In genomic region chr12:27370756-27371155, GRCm38 (mm10) we compare ENCODE assay signal across 29 mouse cellular contexts. TPM values are rescaled to one million over a fixed set of nuclear protein-coding genes. Genes with fewer than 3 reads are reported as not detected.
DNase-seq lines count a peak whose midpoint lies in the region; ATAC-seq lines count a peak whose summit lies in the region.
"Had no signal": no experiment of that assay in that cellular context is flagged by ENCODE, and none has a peak within 500 bp of the region (broad histone marks: within the 10 kb centered on the region; RNA-seq: fewer than 3 reads in every experiment).

No protein-coding gene starts in this region.

- H3K4me2 ChIP-seq in heart, embryonic 11.5 days: no peak overlapping the region
- H3K4me2 ChIP-seq: embryonic facial prominence, embryonic 13.5 days; forebrain, embryonic 12.5 days; forebrain, embryonic 15.5 days; heart, embryonic 15.5 days; hindbrain, embryonic 13.5 days; intestine, embryonic 15.5 days had no signal

- H3K4me1 ChIP-seq in heart, embryonic 11.5 days (ENCODE audit: control insufficient read depth, insufficient read depth, low read length): no peaks in the 10 kb centered on the region
- H3K4me1 ChIP-seq: embryonic facial prominence, embryonic 13.5 days; forebrain, embryonic 12.5 days; forebrain, embryonic 15.5 days; heart, embryonic 15.5 days; hindbrain, embryonic 13.5 days; intestine, embryonic 15.5 days had no signal

- no peak for ATAC-seq in heart, embryonic 11.5 days (replicated peaks; ENCODE audit: insufficient number of reproducible peaks, low FRiP score, low TSS enrichment)
- no peak for ATAC-seq in megakaryocyte progenitor cell, adult 5-6 weeks (replicated peaks; ENCODE audit: poor library complexity)
- ATAC-seq: activated CD4-positive, CD25-positive, alpha-beta regulatory T cell, adult 4 months; forebrain, embryonic 15.5 days; hindbrain, embryonic 16.5 days; intestine, embryonic 15.5 days had no signal

- no peak overlapping the region for H3K9ac ChIP-seq in heart, embryonic 11.5 days (ENCODE audit: low read depth, low read length)
- H3K9ac ChIP-seq: embryonic facial prominence, embryonic 13.5 days; forebrain, embryonic 12.5 days; forebrain, embryonic 15.5 days; heart, embryonic 15.5 days; hindbrain, embryonic 13.5 days; intestine, embryonic 15.5 days had no signal

- H3K9me3 ChIP-seq in heart, embryonic 11.5 days (replicated peaks; ENCODE audit: control insufficient read depth, low read length): no peaks in the 10 kb centered on the region; the same call in 1 of the 2 replicates
- H3K9me3 ChIP-seq: embryonic facial prominence, embryonic 10.5 days; forebrain, embryonic 12.5 days; forebrain, embryonic 15.5 days; heart, embryonic 15.5 days; hindbrain, embryonic 13.5 days; intestine, embryonic 15.5 days had no signal

- H3K4me3 ChIP-seq in heart, embryonic 11.5 days (ENCODE audit: low read depth, low read length): no peak overlapping the region
- H3K4me3 ChIP-seq: embryonic facial prominence, embryonic 10.5 days; embryonic facial prominence, embryonic 13.5 days; erythroblast, embryonic 14.5 days; forebrain, embryonic 12.5 days; forebrain, embryonic 15.5 days; heart, embryonic 15.5 days; hindbrain, embryonic 13.5 days; intestine, embryonic 15.5 days had no signal

- WGBS in heart, embryonic 11.5 days (ENCODE audit: insufficient replicate concordance): 76% methylated on average over 2 of the region's 2 CpGs

- no peak overlapping the region for H3K27ac ChIP-seq in heart, embryonic 11.5 days (ENCODE audit: low read depth, low read length)
- H3K27ac ChIP-seq: embryonic facial prominence, embryonic 10.5 days; embryonic facial prominence, embryonic 13.5 days; forebrain, embryonic 12.5 days; forebrain, embryonic 15.5 days; heart, embryonic 15.5 days; hindbrain, embryonic 13.5 days; intestine, embryonic 15.5 days had no signal

- H3K27me3 ChIP-seq in heart, embryonic 11.5 days (ENCODE audit: control insufficient read depth, insufficient read depth, low read length): no peaks in the 10 kb centered on the region
- H3K27me3 ChIP-seq: embryonic facial prominence, embryonic 13.5 days; forebrain, embryonic 12.5 days; forebrain, embryonic 15.5 days; heart, embryonic 15.5 days; hindbrain, embryonic 13.5 days; intestine, embryonic 15.5 days had no signal

- H3K36me3 ChIP-seq in heart, embryonic 11.5 days (ENCODE audit: control insufficient read depth, insufficient read depth, low read length): no peaks in the 10 kb centered on the region
- H3K36me3 ChIP-seq: embryonic facial prominence, embryonic 10.5 days; embryonic facial prominence, embryonic 13.5 days; forebrain, embryonic 12.5 days; forebrain, embryonic 15.5 days; heart, embryonic 15.5 days; hindbrain, embryonic 13.5 days; intestine, embryonic 15.5 days had no signal

- intact Hi-C loops in heart, postnatal 25 days (cut with DNase I): no loop called here
- intact Hi-C loops in heart, postnatal 14 days (cut with DNase I): no loop called here

- DNase-seq in heart, adult 11 months: peak; percentile 87
- no peak for DNase-seq in heart, postnatal 25 days (ENCODE audit: low spot score)
- peak; percentile 33 for DNase-seq in heart, adult 8-10 months (ENCODE audit: low spot score)
- peak; percentile 19 to 28 for DNase-seq in heart, postnatal 14 days
- DNase-seq in thymus, postnatal 36 days: no peak
- DNase-seq: adrenal gland, adult 8-10 months; adrenal gland, postnatal 25 days; cerebellum, adult 11-12 months; cerebellum, adult 8-10 months; cerebellum, postnatal 10 days; cerebellum, postnatal 36 days; embryo, embryonic 11 days; gastrocnemius, postnatal 10 days; gastrocnemius, postnatal 36 days; kidney, adult 11 months had no signal

RNA-seq across cellular contexts. Expression of gene Sox11, which starts 28.4 kb away (rescaled TPM):
- total RNA-seq in heart, postnatal 25 days (2021): under 1 TPM; 0.20 to 0.21 TPM
- under 1 TPM in 3 of 4 experiments, not detected in 1; 0.03 TPM for total RNA-seq in heart, adult 8-10 months (2022)
- polyA plus RNA-seq in heart, embryonic 11.5 days (2014; fragmentation: Nextera tagmentation; extraction: Ambion mirVana): 36.5 and 43.6 TPM in 2 replicates
- total RNA-seq in heart, postnatal 14 days (2021): under 1 TPM; 0.57 to 0.76 TPM
- not detected in 2 replicates for total RNA-seq in megakaryocyte progenitor cell, adult 5-6 weeks (2015)
- not detected in 2 replicates for total RNA-seq in megakaryocyte progenitor cell, adult 5-6 weeks (2017)
- total RNA-seq: granulocyte monocyte progenitor cell, adult 5-6 weeks; hematopoietic stem cell, adult 5-6 weeks had no signal
- polyA plus RNA-seq: erythroblast, embryonic 14.5 days had no signal

Comparison
In these comparisons a context has a peak if more than half of its experiments do, and no peak if none do; other contexts are left out.
1. DNase-seq: peak in heart, adult 11 months (single experiment), heart, adult 8-10 months (single experiment) and heart, postnatal 14 days (2 of 2); none in heart, postnatal 25 days (single experiment) and thymus, postnatal 36 days (0 of 2).